Mouse (Mus musculus) embryonic facial prominence, embryonic 11.5 days (tissue): ENCODE data around the gene C5ar1. TPM values are rescaled to one million over a fixed set of nuclear protein-coding genes. Genes with fewer than 3 reads are reported as not detected.

Source experiments
- ATAC-seq: fragments of 200-750 bp; cut with Nextera tagmentation; replicated peaks from 2 replicates; pipeline ENCODE4 v1.8.0; 2017; ENCODE audit warnings: low read depth; ENCODE audit not compliant: insufficient number of reproducible peaks, low FRiP score, low TSS enrichment
- DNase-seq: peaks from one replicate; pipeline ENCODE4 v3.0.0-alpha.2; 2015; ENCODE audit warnings: low spot score
- H3K27ac ChIP-seq: fragments of 300-500 bp; sonication (generic); replicated peaks from 2 replicates; pipeline ENCODE4 v1.5.1; 2014; ENCODE audit warnings: mild to moderate bottlenecking, low read depth, low read length, control low read depth
- H3K27me3 ChIP-seq: fragments of 300-500 bp; sonication (generic); 2 replicates; pipeline ENCODE4 v1.6.1; 2014; ENCODE audit warnings: mild to moderate bottlenecking, low read length, moderate library complexity, mixed read lengths; ENCODE audit not compliant: control insufficient read depth, insufficient read depth
- H3K36me3 ChIP-seq: fragments of 300-500 bp; sonication (generic); replicated peaks from 2 replicates; pipeline ENCODE4 v1.6.1; 2014; ENCODE audit warnings: low read depth, mild to moderate bottlenecking, low read length, moderate library complexity, mixed read lengths; ENCODE audit not compliant: control insufficient read depth, insufficient read depth
- H3K4me1 ChIP-seq: fragments of 300-500 bp; sonication (generic); 2 replicates; pipeline ENCODE4 v1.6.1; 2014; ENCODE audit warnings: low read length, mixed read lengths; ENCODE audit not compliant: control insufficient read depth, insufficient read depth
- H3K4me2 ChIP-seq: fragments of 300-500 bp; sonication (generic); 2 replicates; pipeline ENCODE4 v1.6.1; 2014; ENCODE audit warnings: low read depth, mild to moderate bottlenecking, control low read depth, low read length, moderate library complexity
- H3K4me3 ChIP-seq: fragments of 300-500 bp; sonication (generic); 2 replicates; pipeline ENCODE4 v1.5.1; 2014; ENCODE audit warnings: low read depth, low read length, control low read depth
- H3K9ac ChIP-seq: fragments of 300-500 bp; sonication (generic); replicated peaks from 2 replicates; pipeline ENCODE4 v1.6.1; 2014; ENCODE audit warnings: mild to moderate bottlenecking, control low read depth, low read length
- H3K9me3 ChIP-seq: fragments of 300-500 bp; sonication (generic); replicated peaks from 2 replicates; pipeline ENCODE4 v1.6.1; 2016; ENCODE audit warnings: mild to moderate bottlenecking, low read length, inconsistent platforms, mixed read lengths; ENCODE audit not compliant: control insufficient read depth
- WGBS: fragments of 180-500 bp; shearing (Covaris S2); extraction: QIAGEN DNeasy Blood & Tissue Kit; methylation state at CpG from one replicate; pipeline ENCODE4 v1.1.7; 2014; 5-methylcytosine and 5-hydroxymethylcytosine counted together
- polyA plus RNA-seq: library from polyadenylated mRNA; unstranded; fragments of >200 nt; fragmentation: Nextera tagmentation; extraction: Ambion mirVana; gene quantifications from 2 replicates; pipeline ENCODE4 v1.2.1, GENCODE M21; 2014

The C5ar1 gene
- polyA plus RNA-seq, 1 experiment from 2014 or later: 1.00 TPM

- Histone ChIP-seq H3K4me2 (peak overlapping the region; percentile 50), H3K27ac (peak overlapping the region; percentile 41; the same call in 1 of the 2 replicates), H3K27me3 (no peaks in the 10 kb centered on the region), H3K36me3 (no peaks in the 10 kb centered on the region), H3K9me3 (no peaks in the 10 kb centered on the region), H3K9ac (peak overlapping the region; percentile 1), H3K4me1 (no peaks in the 10 kb centered on the region; the same call in none of the 2 replicates), H3K4me3 (peak overlapping the region; percentile 25)
- peak; percentile 90 for DNase-seq
- no peak for ATAC-seq
- 0% methylated on average over 22 of the region's 22 CpGs for WGBS
Measured at GRCm38 (mm10) chr7:16296766-16297390, 37.5 kb upstream of the C5ar1 start.

- Histone ChIP-seq H3K9ac (no peak overlapping the region), H3K4me3 (no peak overlapping the region), H3K36me3 (no peaks in the 10 kb centered on the region), H3K27ac (no peak overlapping the region), H3K27me3 (no peaks in the 10 kb centered on the region), H3K9me3 (no peaks in the 10 kb centered on the region), H3K4me1 (no peaks in the 10 kb centered on the region; the same call in none of the 2 replicates), H3K4me2 (no peak overlapping the region)
- no peak for DNase-seq
- WGBS: 39% methylated on average over 2 of the region's 2 CpGs
- ATAC-seq: no peak
Measured at GRCm38 (mm10) chr7:16296146-16296545, 36.8 kb upstream of the C5ar1 start.

GRCm38 (mm10) chr7:16295321-16295900 lies 36.1 kb upstream of the C5ar1 start:
- Histone ChIP-seq H3K27ac (peak overlapping the region; percentile 82), H3K4me3 (peak overlapping the region; percentile 43), H3K9me3 (no peaks in the 10 kb centered on the region), H3K9ac (peak overlapping the region; percentile 63), H3K4me2 (peak overlapping the region; percentile 85), H3K36me3 (no peaks in the 10 kb centered on the region), H3K4me1 (no peaks in the 10 kb centered on the region; the same call in none of the 2 replicates), H3K27me3 (no peaks in the 10 kb centered on the region)
- WGBS: 2% methylated on average over 41 of the region's 41 CpGs
- peak; percentile 42 for ATAC-seq
- peak; percentile 84 for DNase-seq

- Histone ChIP-seq H3K4me1 (no peaks in the 10 kb centered on the region; the same call in 1 of the 2 replicates), H3K27me3 (no peaks in the 10 kb centered on the region), H3K27ac (peak overlapping the region; percentile 82), H3K4me2 (peak overlapping the region; percentile 85), H3K4me3 (peak overlapping the region; percentile 43), H3K9me3 (no peaks in the 10 kb centered on the region), H3K9ac (peak overlapping the region; percentile 63), H3K36me3 (no peaks in the 10 kb centered on the region)
- DNase-seq (peak; percentile 95), ATAC-seq (peak; percentile 71)
- WGBS: under 1% methylated on average over 23 of the region's 23 CpGs
Measured at GRCm38 (mm10) chr7:16294837-16295236, 35.5 kb upstream of the C5ar1 start.

GRCm38 (mm10) chr7:16294346-16294745 lies 35.0 kb upstream of the C5ar1 start:
- Histone ChIP-seq H3K27me3 (no peaks in the 10 kb centered on the region), H3K4me3 (peak overlapping the region; percentile 43; the same call in 1 of the 2 replicates), H3K4me1 (no peaks in the 10 kb centered on the region; the same call in 1 of the 2 replicates), H3K27ac (no peak overlapping the region), H3K36me3 (no peaks in the 10 kb centered on the region), H3K9ac (no peak overlapping the region), H3K9me3 (no peaks in the 10 kb centered on the region), H3K4me2 (no peak overlapping the region; the same call in 1 of the 2 replicates)
- no peak for ATAC-seq
- DNase-seq: peak; percentile 65
- 33% methylated on average over 4 of the region's 4 CpGs for WGBS

- 75% methylated on average over 1 of the region's 1 CpGs for WGBS
- Histone ChIP-seq H3K9me3 (no peaks in the 10 kb centered on the region), H3K36me3 (peaks cover 5% of the 10 kb centered on the region; the same call in 1 of the 2 replicates), H3K4me2 (no peak overlapping the region), H3K27me3 (no peaks in the 10 kb centered on the region), H3K4me3 (no peak overlapping the region), H3K9ac (no peak overlapping the region), H3K4me1 (no peaks in the 10 kb centered on the region), H3K27ac (no peak overlapping the region)
- no peak for ATAC-seq
- no peak for DNase-seq
Measured at GRCm38 (mm10) chr7:16287791-16288190, 28.5 kb upstream of the C5ar1 start.

GRCm38 (mm10) chr7:16287016-16287415 lies 27.7 kb upstream of the C5ar1 start:
- Histone ChIP-seq H3K9ac (peak overlapping the region; percentile 64), H3K4me1 (no peaks in the 10 kb centered on the region), H3K9me3 (no peaks in the 10 kb centered on the region), H3K27me3 (no peaks in the 10 kb centered on the region), H3K27ac (no peak overlapping the region), H3K36me3 (peaks cover 7% of the 10 kb centered on the region; the same call in 1 of the 2 replicates), H3K4me3 (peak overlapping the region; percentile 53), H3K4me2 (peak overlapping the region; percentile 37)
- DNase-seq (no peak), ATAC-seq (no peak)
- 82% methylated on average over 2 of the region's 2 CpGs for WGBS
